Mouse (Mus musculus): ENCODE data around the gene Zbtb20. TPM values are rescaled to one million over a fixed set of nuclear protein-coding genes. Genes with fewer than 3 reads are reported as not detected.

Zbtb20 gene
- polyA plus RNA-seq, 1 experiment from 2014 or later: 30.9 TPM

GRCm38 (mm10) chr16:43130583-43130982 is 254.9 kb downstream of the Zbtb20 start:
- H3K4me3 ChIP-seq: no peak overlapping the region
- no peak for ATAC-seq (ENCODE audit: extremely low read depth, insufficient number of reproducible peaks, low FRiP score, low TSS enrichment)
- H3K36me3 ChIP-seq: no peaks in the 10 kb centered on the region
- no peaks in the 10 kb centered on the region for H3K27me3 ChIP-seq (replicated peaks)
- no peak overlapping the region for H3K4me2 ChIP-seq
- no peak overlapping the region for H3K27ac ChIP-seq (replicated peaks)
- no peaks in the 10 kb centered on the region for H3K9me3 ChIP-seq
- WGBS: 59% methylated on average over 6 of the region's 6 CpGs
- peaks cover 22% of the 10 kb centered on the region for H3K4me1 ChIP-seq
- no peak overlapping the region for H3K9ac ChIP-seq

GRCm38 (mm10) chr16:43131077-43131476 is 255.4 kb downstream of the Zbtb20 start:
- H3K4me2 ChIP-seq: no peak overlapping the region
- no peak overlapping the region for H3K9ac ChIP-seq
- H3K4me1 ChIP-seq: peaks cover 22% of the 10 kb centered on the region
- H3K36me3 ChIP-seq: no peaks in the 10 kb centered on the region
- no peaks in the 10 kb centered on the region for H3K9me3 ChIP-seq
- H3K27ac ChIP-seq (replicated peaks): no peak overlapping the region
- H3K4me3 ChIP-seq: no peak overlapping the region
- no peaks in the 10 kb centered on the region for H3K27me3 ChIP-seq (replicated peaks)
- ATAC-seq (ENCODE audit: extremely low read depth, insufficient number of reproducible peaks, low FRiP score, low TSS enrichment): no peak

- no peak for ATAC-seq (ENCODE audit: extremely low read depth, insufficient number of reproducible peaks, low FRiP score, low TSS enrichment)
- H3K36me3 ChIP-seq: no peaks in the 10 kb centered on the region
- H3K4me2 ChIP-seq: no peak overlapping the region
- H3K27me3 ChIP-seq (replicated peaks): no peaks in the 10 kb centered on the region
- no peak overlapping the region for H3K9ac ChIP-seq
- WGBS: 65% methylated on average over 4 of the region's 4 CpGs
- no peak overlapping the region for H3K4me3 ChIP-seq
- no peaks in the 10 kb centered on the region for H3K9me3 ChIP-seq
- no peak overlapping the region for H3K27ac ChIP-seq (replicated peaks)
- H3K4me1 ChIP-seq: no peaks in the 10 kb centered on the region
Observed at GRCm38 (mm10) chr16:43168506-43168905, 292.8 kb downstream of the Zbtb20 start.

- ATAC-seq (ENCODE audit: extremely low read depth, insufficient number of reproducible peaks, low FRiP score, low TSS enrichment): no peak
Observed at GRCm38 (mm10) chr16:43169273-43169905, 293.7 kb downstream of the Zbtb20 start.

GRCm38 (mm10) chr16:43172139-43172538 is 296.5 kb downstream of the Zbtb20 start:
- Histone ChIP-seq H3K27ac (replicated peaks) (no peak overlapping the region), H3K9ac (no peak overlapping the region), H3K4me1 (no peaks in the 10 kb centered on the region), H3K9me3 (no peaks in the 10 kb centered on the region), H3K4me3 (no peak overlapping the region), H3K27me3 (replicated peaks) (no peaks in the 10 kb centered on the region), H3K36me3 (no peaks in the 10 kb centered on the region), H3K4me2 (no peak overlapping the region)
- WGBS: 76% methylated on average over 2 of the region's 2 CpGs
- no peak for ATAC-seq (ENCODE audit: extremely low read depth, insufficient number of reproducible peaks, low FRiP score, low TSS enrichment)

More at GRCm38 (mm10) chr16:43169273-43169905, 293.7 kb downstream of the Zbtb20 start:
- no peaks in the 10 kb centered on the region for H3K27me3 ChIP-seq (replicated peaks)
- no peaks in the 10 kb centered on the region for H3K36me3 ChIP-seq
- H3K4me2 ChIP-seq: no peak overlapping the region
- H3K9me3 ChIP-seq: no peaks in the 10 kb centered on the region
- H3K4me1 ChIP-seq: no peaks in the 10 kb centered on the region
- WGBS: 79% methylated on average over 2 of the region's 2 CpGs
- H3K4me3 ChIP-seq: no peak overlapping the region
- H3K9ac ChIP-seq: no peak overlapping the region
- H3K27ac ChIP-seq (replicated peaks): no peak overlapping the region

GRCm38 (mm10) chr16:43172912-43173311 is 297.2 kb downstream of the Zbtb20 start:
- no peaks in the 10 kb centered on the region for H3K36me3 ChIP-seq
- no peak for ATAC-seq (ENCODE audit: extremely low read depth, insufficient number of reproducible peaks, low FRiP score, low TSS enrichment)
- H3K27ac ChIP-seq (replicated peaks): no peak overlapping the region
- H3K4me3 ChIP-seq: no peak overlapping the region
- no peak overlapping the region for H3K9ac ChIP-seq
- no peak overlapping the region for H3K4me2 ChIP-seq
- no peaks in the 10 kb centered on the region for H3K4me1 ChIP-seq
- no peaks in the 10 kb centered on the region for H3K9me3 ChIP-seq
- no peaks in the 10 kb centered on the region for H3K27me3 ChIP-seq (replicated peaks)
- WGBS: 75% methylated on average over 1 of the region's 1 CpGs

GRCm38 (mm10) chr16:43174815-43175214 is 299.1 kb downstream of the Zbtb20 start:
- Histone ChIP-seq H3K9ac (no peak overlapping the region), H3K4me2 (no peak overlapping the region), H3K9me3 (no peaks in the 10 kb centered on the region), H3K27me3 (replicated peaks) (no peaks in the 10 kb centered on the region), H3K36me3 (no peaks in the 10 kb centered on the region), H3K27ac (replicated peaks) (no peak overlapping the region), H3K4me3 (no peak overlapping the region), H3K4me1 (no peaks in the 10 kb centered on the region)
- no peak for ATAC-seq (ENCODE audit: extremely low read depth, insufficient number of reproducible peaks, low FRiP score, low TSS enrichment)
- 75% methylated on average over 2 of the region's 2 CpGs for WGBS

- Histone ChIP-seq H3K4me3 (no peak overlapping the region), H3K36me3 (no peaks in the 10 kb centered on the region), H3K4me2 (no peak overlapping the region), H3K27me3 (replicated peaks) (no peaks in the 10 kb centered on the region), H3K9ac (no peak overlapping the region), H3K4me1 (peaks cover 4% of the 10 kb centered on the region; the same call in 1 of the 2 replicates), H3K9me3 (no peaks in the 10 kb centered on the region), H3K27ac (replicated peaks) (no peak overlapping the region)
- 77% methylated on average over 1 of the region's 1 CpGs for WGBS
- ATAC-seq (ENCODE audit: extremely low read depth, insufficient number of reproducible peaks, low FRiP score, low TSS enrichment): no peak
Observed at GRCm38 (mm10) chr16:43181038-43181437, 305.4 kb downstream of the Zbtb20 start.

- 88% methylated on average over 1 of the region's 1 CpGs for WGBS
- H3K9me3 ChIP-seq: no peaks in the 10 kb centered on the region
- peaks cover 3% of the 10 kb centered on the region; the same call in 1 of the 2 replicates for H3K4me1 ChIP-seq
- no peak overlapping the region for H3K27ac ChIP-seq (replicated peaks)
- no peak overlapping the region for H3K4me2 ChIP-seq
- H3K4me3 ChIP-seq: no peak overlapping the region
- ATAC-seq (ENCODE audit: extremely low read depth, insufficient number of reproducible peaks, low FRiP score, low TSS enrichment): no peak
- H3K27me3 ChIP-seq (replicated peaks): no peaks in the 10 kb centered on the region
- no peaks in the 10 kb centered on the region for H3K36me3 ChIP-seq
- H3K9ac ChIP-seq: no peak overlapping the region
Observed at GRCm38 (mm10) chr16:43190390-43190789, 314.7 kb downstream of the Zbtb20 start.

GRCm38 (mm10) chr16:43191060-43191850 is 315.6 kb downstream of the Zbtb20 start:
- H3K36me3 ChIP-seq: no peaks in the 10 kb centered on the region
- no peak overlapping the region for H3K9ac ChIP-seq
- WGBS: 87% methylated on average over 9 of the region's 9 CpGs
- H3K27ac ChIP-seq (replicated peaks): no peak overlapping the region
- no peaks in the 10 kb centered on the region for H3K9me3 ChIP-seq
- H3K27me3 ChIP-seq (replicated peaks): no peaks in the 10 kb centered on the region
- ATAC-seq (ENCODE audit: extremely low read depth, insufficient number of reproducible peaks, low FRiP score, low TSS enrichment): no peak
- H3K4me1 ChIP-seq: peaks cover 3% of the 10 kb centered on the region; the same call in 1 of the 2 replicates
- H3K4me3 ChIP-seq: no peak overlapping the region
- no peak overlapping the region for H3K4me2 ChIP-seq

- Histone ChIP-seq H3K4me1 (peaks cover 3% of the 10 kb centered on the region; the same call in 1 of the 2 replicates), H3K4me2 (no peak overlapping the region), H3K9ac (no peak overlapping the region), H3K4me3 (no peak overlapping the region), H3K27ac (replicated peaks) (no peak overlapping the region), H3K36me3 (no peaks in the 10 kb centered on the region), H3K27me3 (replicated peaks) (no peaks in the 10 kb centered on the region), H3K9me3 (no peaks in the 10 kb centered on the region)
- WGBS: 79% methylated on average over 6 of the region's 6 CpGs
- no peak for ATAC-seq (ENCODE audit: extremely low read depth, insufficient number of reproducible peaks, low FRiP score, low TSS enrichment)
Observed at GRCm38 (mm10) chr16:43193631-43194239, 318.1 kb downstream of the Zbtb20 start.
